Mouse (Mus musculus) liver, embryonic 14.5 days (tissue): ENCODE measurements at regions not wholly inside any gene's neighbourhood (a gene's known extent, or its start where the extent isn't known, plus 50 kb on each side); places are given as distances from the start of the nearest gene placed in this dataset.

Experiments used
- ATAC-seq: fragments of 200-750 bp; cut with Nextera tagmentation; 2 replicates; pipeline ENCODE4 v1.8.0; 2017; ENCODE audit warnings: moderate number of reproducible peaks, mild to moderate bottlenecking, moderate library complexity; ENCODE audit not compliant: insufficient read depth
- DNase-seq, 3 experiments: peaks; one replicate each; pipeline ENCODE4 v3.0.0-alpha.2; 2012 to 2013; ENCODE audit warnings: low read depth in 3 of 3, low spot score in 3 of 3
- H3K27ac ChIP-seq: fragments of 300-500 bp; sonication (generic); 2 replicates; pipeline ENCODE4 v1.5.1; 2014; ENCODE audit warnings: moderate library complexity, mild to moderate bottlenecking, control low read depth, inconsistent platforms
- H3K27me3 ChIP-seq: fragments of 300-500 bp; sonication (generic); 2 replicates; pipeline ENCODE4 v1.6.1; 2014; ENCODE audit warnings: mild to moderate bottlenecking, low read length, moderate library complexity; ENCODE audit not compliant: control insufficient read depth, insufficient read depth
- H3K36me3 ChIP-seq: fragments of 300-500 bp; sonication (generic); replicated peaks from 2 replicates; pipeline ENCODE4 v1.6.1; 2014; ENCODE audit warnings: low read depth; ENCODE audit not compliant: control insufficient read depth, insufficient read depth
- H3K4me1 ChIP-seq, 2 experiments: fragments of 200-500 bp in 1 of 2; fragments of 300-500 bp in 1 of 2; sonication (generic) in 1 of 2; replicated peaks; 2 replicates each; pipeline ENCODE4 v1.6.1; 2012 to 2014; ENCODE audit warnings: antibody characterized with exemption in 1 of 2, inconsistent platforms in 1 of 2, low read length in 1 of 2; ENCODE audit not compliant: control insufficient read depth in 2 of 2, insufficient read depth in 2 of 2
- H3K4me2 ChIP-seq: fragments of 300-500 bp; sonication (generic); 2 replicates; pipeline ENCODE4 v1.6.1; 2014; ENCODE audit warnings: low read depth, mild to moderate bottlenecking, control low read depth, moderate library complexity
- H3K4me3 ChIP-seq, 2 experiments: fragments of 200-500 bp in 1 of 2; fragments of 300-500 bp in 1 of 2; sonication (generic) in 1 of 2; 2 replicates each; pipeline ENCODE4 v1.5.1; 2012 to 2014; ENCODE audit warnings: low read depth in 2 of 2, low read length in 2 of 2, mild to moderate bottlenecking in 2 of 2, control low read depth in 1 of 2, inconsistent platforms in 1 of 2, moderate library complexity in 1 of 2; ENCODE audit not compliant: insufficient read depth in 1 of 2
- H3K9ac ChIP-seq: fragments of 300-500 bp; sonication (generic); replicated peaks from 2 replicates; pipeline ENCODE4 v1.6.1; 2014; ENCODE audit warnings: mild to moderate bottlenecking, control low read depth, moderate library complexity
- H3K9me3 ChIP-seq: fragments of 300-500 bp; sonication (generic); 2 replicates; pipeline ENCODE4 v1.6.1; 2016; ENCODE audit warnings: low read length, mixed read lengths; ENCODE audit not compliant: control insufficient read depth
- CTCF ChIP-seq: IDR thresholded peaks from 2 replicates; pipeline ENCODE4 v1.5.1; 2016; ENCODE audit warnings: antibody characterized with exemption, low read depth, control low read depth
- EP300 ChIP-seq: IDR thresholded peaks from 2 replicates; pipeline ENCODE4 v1.6.1; 2016; ENCODE audit warnings: antibody characterized with exemption, low read depth
- WGBS: fragments of 180-500 bp; shearing (Covaris S2); extraction: QIAGEN DNeasy Blood & Tissue Kit; methylation state at CpG from one replicate; pipeline ENCODE4 v1.1.7; 2014; ENCODE audit not compliant: insufficient replicate concordance; 5-methylcytosine and 5-hydroxymethylcytosine counted together

DNA sequence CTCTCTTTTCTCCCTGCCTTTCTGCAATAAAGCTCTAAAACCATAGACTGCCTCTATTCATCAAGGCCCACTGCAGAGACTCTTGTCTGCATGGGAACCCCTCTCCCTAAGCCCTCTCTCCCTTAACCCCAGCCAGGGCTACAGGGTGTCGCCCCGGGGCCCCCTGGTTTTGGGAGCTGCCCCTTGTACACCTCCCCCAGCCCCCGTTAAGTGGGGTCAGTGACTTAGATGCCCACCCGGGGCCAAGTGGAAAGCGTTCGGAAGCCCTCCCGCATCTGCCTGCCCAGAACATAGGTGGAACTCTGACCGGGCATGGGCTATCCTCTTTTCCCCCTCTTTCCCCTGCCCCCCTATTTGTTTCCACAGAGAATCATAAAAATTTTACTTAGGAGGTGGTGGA is 350.2 kb upstream of the Ghitm start:
- Histone ChIP-seq H3K9me3 (no peaks in the 10 kb centered on the region), H3K4me3 (no peak overlapping the region), H3K4me1 (no peaks in the 10 kb centered on the region), H3K36me3 (no peaks in the 10 kb centered on the region), H3K9ac (no peak overlapping the region), H3K27me3 (no peaks in the 10 kb centered on the region), H3K4me2 (no peak overlapping the region), H3K27ac (no peak overlapping the region)
- TF ChIP-seq CTCF (no peak), EP300 (no peak)
- no peak for ATAC-seq
- no peak for DNase-seq
- WGBS: 70% methylated on average over 8 of the region's 8 CpGs

DNA sequence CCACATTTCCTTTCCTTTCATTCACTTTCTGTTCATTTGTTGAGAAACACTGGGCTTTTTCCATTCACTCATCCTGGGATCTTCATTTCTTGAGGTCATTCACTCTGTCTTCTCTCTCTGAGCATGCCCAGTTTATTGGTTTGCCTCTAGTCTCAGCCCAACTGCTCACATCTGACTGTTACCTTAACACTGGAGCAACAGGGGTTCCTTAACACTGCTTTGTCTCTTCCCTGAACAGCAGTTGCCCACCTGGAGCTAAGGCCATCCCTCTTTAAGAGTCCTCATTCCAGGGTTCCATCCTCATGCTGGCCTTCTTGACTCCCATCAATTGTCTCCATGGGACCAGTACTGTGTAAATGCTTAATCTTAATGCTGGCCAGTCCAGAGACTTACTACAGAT is 342.5 kb upstream of the Ghitm start:
- Histone ChIP-seq H3K9me3 (no peaks in the 10 kb centered on the region), H3K36me3 (no peaks in the 10 kb centered on the region), H3K27me3 (no peaks in the 10 kb centered on the region), H3K27ac (no peak overlapping the region), H3K4me2 (no peak overlapping the region), H3K9ac (no peak overlapping the region), H3K4me3 (no peak overlapping the region), H3K4me1 (no peaks in the 10 kb centered on the region)
- DNase-seq (no peak), ATAC-seq (no peak)
- TF ChIP-seq CTCF: no peak
- no peak for TF ChIP-seq EP300

DNA sequence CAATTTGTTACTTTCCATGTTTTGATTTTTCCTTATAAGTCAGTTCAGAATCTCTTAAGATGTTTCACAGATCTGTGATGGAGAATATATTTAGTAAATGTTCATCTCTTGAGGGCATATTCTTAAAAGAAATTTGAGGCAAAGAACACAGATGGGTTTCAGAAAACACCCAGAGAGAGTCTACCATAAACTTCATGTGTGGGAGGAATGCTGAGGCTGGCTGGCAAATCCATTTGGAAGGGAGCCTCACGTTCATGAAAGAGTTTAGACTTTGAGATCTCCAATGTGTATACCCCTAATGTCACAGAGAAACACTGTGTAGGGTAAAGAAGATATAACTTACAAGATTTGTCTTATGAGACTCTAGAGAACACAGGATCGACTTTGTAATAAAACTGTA is 333.6 kb upstream of the Ghitm start:
- Histone ChIP-seq H3K36me3 (no peaks in the 10 kb centered on the region), H3K4me3 (no peak overlapping the region), H3K27me3 (no peaks in the 10 kb centered on the region), H3K4me1 (no peaks in the 10 kb centered on the region), H3K27ac (no peak overlapping the region), H3K9me3 (no peaks in the 10 kb centered on the region), H3K9ac (no peak overlapping the region), H3K4me2 (no peak overlapping the region)
- no peak for DNase-seq
- 32% methylated on average over 2 of the region's 2 CpGs for WGBS
- no peak for TF ChIP-seq EP300
- no peak for TF ChIP-seq CTCF
- ATAC-seq: no peak

DNA sequence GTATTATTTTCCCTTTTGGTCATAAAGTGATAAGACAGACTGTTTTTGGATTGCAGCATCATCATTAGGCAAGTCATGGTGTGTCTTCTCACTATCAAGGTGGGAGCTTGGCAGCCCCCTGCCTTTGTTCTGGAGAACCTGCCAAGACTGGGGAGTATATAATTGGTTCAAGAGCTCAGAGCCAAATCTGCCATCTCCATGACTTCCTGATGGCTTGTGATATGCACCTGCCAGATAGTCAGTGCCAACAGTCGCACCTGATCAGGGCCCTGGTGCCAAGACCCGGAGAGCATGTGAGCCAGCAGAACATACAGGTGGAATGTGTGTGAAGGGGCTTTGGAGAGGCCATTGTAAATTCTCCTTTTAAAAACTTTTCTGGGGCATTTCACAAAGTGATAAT is 305.8 kb upstream of the Ghitm start:
- ATAC-seq: no peak
- 47% methylated on average over 2 of the region's 2 CpGs for WGBS
- Histone ChIP-seq H3K4me3 (no peak overlapping the region), H3K27ac (no peak overlapping the region), H3K9me3 (no peaks in the 10 kb centered on the region), H3K9ac (no peak overlapping the region), H3K27me3 (no peaks in the 10 kb centered on the region), H3K36me3 (no peaks in the 10 kb centered on the region), H3K4me2 (no peak overlapping the region), H3K4me1 (no peaks in the 10 kb centered on the region)
- no peak for TF ChIP-seq EP300
- no peak for TF ChIP-seq CTCF
- DNase-seq: no peak

DNA sequence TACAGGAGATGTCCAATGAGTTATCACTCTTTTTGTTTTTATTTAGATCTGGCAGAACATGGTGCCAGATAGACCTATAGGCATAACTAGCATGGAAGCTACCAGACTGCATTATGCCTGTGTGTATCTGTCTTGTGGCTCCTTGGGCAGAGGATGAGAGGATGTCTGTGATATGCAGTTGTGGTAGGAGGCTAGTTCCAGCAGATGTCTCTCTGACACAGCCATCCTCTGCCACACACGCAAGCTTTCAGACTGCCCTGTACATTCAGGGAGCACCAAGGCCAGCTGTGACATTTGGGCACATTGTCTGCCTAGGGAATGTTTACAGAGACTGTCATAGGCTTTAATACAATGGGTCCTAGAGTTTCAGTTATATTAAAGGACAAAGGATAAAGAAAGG is 295.6 kb upstream of the Ghitm start:
- Histone ChIP-seq H3K4me1 (no peaks in the 10 kb centered on the region), H3K27ac (no peak overlapping the region), H3K36me3 (no peaks in the 10 kb centered on the region), H3K9ac (no peak overlapping the region), H3K9me3 (no peaks in the 10 kb centered on the region), H3K27me3 (no peaks in the 10 kb centered on the region), H3K4me2 (no peak overlapping the region), H3K4me3 (no peak overlapping the region)
- 58% methylated on average over 1 of the region's 1 CpGs for WGBS
- no peak for ATAC-seq
- TF ChIP-seq EP300: no peak
- TF ChIP-seq CTCF: no peak
- no peak for DNase-seq

DNA sequence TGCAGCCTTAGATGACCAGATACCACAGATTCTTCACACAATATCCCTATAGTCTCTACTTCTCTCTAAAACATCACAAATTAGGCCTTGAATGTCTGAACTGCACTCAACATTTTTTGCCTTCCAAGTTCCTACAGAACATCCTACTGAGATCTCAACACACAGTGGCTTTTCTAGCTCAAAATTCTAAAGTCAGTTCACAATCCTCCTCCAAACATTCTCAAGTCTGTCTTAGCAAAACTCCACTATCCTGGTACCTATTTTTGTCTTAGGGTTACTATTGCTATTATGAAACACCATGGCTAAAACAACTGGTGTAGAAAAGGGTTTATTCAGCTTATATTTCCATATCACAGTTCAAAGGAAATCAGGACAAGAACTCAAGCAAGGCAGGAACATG is 290.4 kb upstream of the Ghitm start:
- Histone ChIP-seq H3K9me3 (no peaks in the 10 kb centered on the region), H3K27ac (no peak overlapping the region), H3K9ac (no peak overlapping the region), H3K4me2 (no peak overlapping the region), H3K27me3 (no peaks in the 10 kb centered on the region), H3K4me3 (no peak overlapping the region), H3K36me3 (no peaks in the 10 kb centered on the region), H3K4me1 (no peaks in the 10 kb centered on the region)
- TF ChIP-seq EP300 (no peak), CTCF (no peak)
- ATAC-seq (no peak), DNase-seq (no peak)
